Mouse (Mus musculus) midbrain, embryonic 16.5 days (tissue): ENCODE data around the gene Slc24a1. TPM values are rescaled to one million over a fixed set of nuclear protein-coding genes. Genes with fewer than 3 reads are reported as not detected.

ENCODE experiments used
- ATAC-seq: fragments of 200-750 bp; cut with Nextera tagmentation; 2 replicates; pipeline ENCODE4 v1.8.0; 2017; ENCODE audit warnings: moderate TSS enrichment
- H3K27ac ChIP-seq: fragments of 300-500 bp; sonication (generic); 2 replicates; pipeline ENCODE4 v1.5.1; 2014; ENCODE audit warnings: mild to moderate bottlenecking, low read length, mixed read lengths
- H3K27me3 ChIP-seq: fragments of 300-500 bp; sonication (generic); 2 replicates; pipeline ENCODE4 v1.6.1; 2014; ENCODE audit warnings: low read depth, low read length, mixed read lengths; ENCODE audit not compliant: control insufficient read depth, insufficient read depth
- H3K36me3 ChIP-seq: fragments of 300-500 bp; sonication (generic); 2 replicates; pipeline ENCODE4 v1.6.1; 2014; ENCODE audit warnings: mild to moderate bottlenecking, low read length, moderate library complexity, mixed read lengths; ENCODE audit not compliant: control insufficient read depth, insufficient read depth
- H3K4me1 ChIP-seq: fragments of 300-500 bp; sonication (generic); 2 replicates; pipeline ENCODE4 v1.6.1; 2014; ENCODE audit warnings: mild to moderate bottlenecking, low read length, mixed read lengths; ENCODE audit not compliant: control insufficient read depth, insufficient read depth
- H3K4me2 ChIP-seq: fragments of 300-500 bp; sonication (generic); 2 replicates; pipeline ENCODE4 v1.6.1; 2014; ENCODE audit warnings: mild to moderate bottlenecking, low read length, mixed read lengths
- H3K4me3 ChIP-seq: fragments of 300-500 bp; sonication (generic); 2 replicates; pipeline ENCODE4 v1.5.1; 2014; ENCODE audit warnings: low read depth, mild to moderate bottlenecking, low read length, moderate library complexity, mixed read lengths
- H3K9ac ChIP-seq: fragments of 300-500 bp; sonication (generic); 2 replicates; pipeline ENCODE4 v1.6.1; 2014; ENCODE audit warnings: low read depth, low read length, mixed read lengths
- H3K9me3 ChIP-seq: fragments of 300-500 bp; sonication (generic); replicated peaks from 2 replicates; pipeline ENCODE4 v1.6.1; 2014; ENCODE audit warnings: mild to moderate bottlenecking, low read length, mixed read lengths; ENCODE audit not compliant: control insufficient read depth, poor library complexity, severe bottlenecking
- WGBS: fragments of 180-500 bp; shearing (Covaris S2); extraction: QIAGEN DNeasy Blood & Tissue Kit; methylation state at CpG from one replicate; pipeline ENCODE4 v1.1.7; 2014; 5-methylcytosine and 5-hydroxymethylcytosine counted together
- polyA plus RNA-seq: library from polyadenylated mRNA; unstranded; fragments of >200 nt; fragmentation: Nextera tagmentation; extraction: Ambion mirVana; gene quantifications from 2 replicates; pipeline ENCODE4 v1.2.1, GENCODE M21; 2015

Slc24a1 gene
- polyA plus RNA-seq, 1 experiment from 2014 or later, result 0.20 TPM

DNA sequence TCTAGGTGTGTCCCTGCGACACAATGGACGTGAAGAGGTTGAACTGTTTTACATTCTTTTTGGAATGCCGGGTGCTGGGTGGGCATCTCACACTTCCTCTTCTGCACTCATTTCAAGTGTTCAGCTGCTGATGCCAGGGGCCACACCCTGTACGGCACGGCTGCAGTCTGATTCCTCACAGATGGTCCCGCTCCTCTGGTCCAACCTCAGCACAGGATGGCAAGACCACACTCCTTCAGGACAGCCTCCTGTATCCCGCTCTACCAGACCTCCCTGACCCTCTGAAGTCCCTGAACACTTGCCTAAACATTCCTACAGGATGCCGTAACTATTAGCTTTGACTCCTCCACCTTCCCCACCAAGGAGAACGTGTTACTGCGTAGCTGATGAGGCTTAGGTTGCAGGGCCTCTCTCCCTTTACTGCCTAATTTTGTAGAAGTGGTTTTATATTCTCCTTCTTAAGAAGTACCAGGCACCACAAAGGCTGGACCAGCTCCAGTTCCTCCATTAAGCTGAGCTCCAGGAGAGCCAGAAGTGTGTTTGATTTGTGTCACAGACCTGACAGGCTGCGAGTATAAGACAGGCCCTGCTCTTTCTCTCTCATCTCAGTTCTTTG is 10.6 kb downstream of the Slc24a1 start:
- H3K9me3 ChIP-seq, result no peaks in the 10 kb centered on the region
- H3K4me1 ChIP-seq, result no peaks in the 10 kb centered on the region
- 86% methylated on average over 11 of the region's 11 CpGs for WGBS
- no peak for ATAC-seq
- no peak overlapping the region for H3K4me2 ChIP-seq
- H3K36me3 ChIP-seq, result no peaks in the 10 kb centered on the region
- H3K27ac ChIP-seq, result no peak overlapping the region
- H3K9ac ChIP-seq, result no peak overlapping the region
- H3K4me3 ChIP-seq, result no peak overlapping the region
- no peaks in the 10 kb centered on the region for H3K27me3 ChIP-seq

DNA sequence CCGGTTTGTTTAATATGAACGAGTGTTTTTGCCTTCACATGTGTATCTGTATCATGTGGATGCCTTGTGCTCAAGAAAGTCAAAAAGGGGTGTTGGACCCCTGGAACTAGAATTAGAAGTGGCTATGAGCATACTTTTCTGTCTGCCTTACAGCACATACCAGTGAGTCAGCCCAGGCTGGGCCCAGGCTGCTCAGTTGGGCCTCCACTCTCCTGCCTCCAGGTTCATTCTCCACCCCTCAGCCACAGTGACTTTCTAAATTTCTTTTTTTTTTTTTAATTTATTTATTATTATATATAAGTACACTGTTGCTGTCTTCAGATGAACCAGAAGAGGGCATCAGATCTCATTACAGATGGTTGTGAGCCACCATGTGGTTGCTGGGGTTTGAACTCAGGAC is 11.6 kb downstream of the Slc24a1 start:
- Histone ChIP-seq H3K27ac (no peak overlapping the region), H3K36me3 (no peaks in the 10 kb centered on the region), H3K9ac (no peak overlapping the region), H3K4me1 (no peaks in the 10 kb centered on the region), H3K4me2 (no peak overlapping the region), H3K9me3 (no peaks in the 10 kb centered on the region), H3K27me3 (no peaks in the 10 kb centered on the region), H3K4me3 (no peak overlapping the region)
- ATAC-seq, result no peak
- whole genome bisulfite sequencing, result 79% methylated on average over 2 of the region's 2 CpGs

DNA sequence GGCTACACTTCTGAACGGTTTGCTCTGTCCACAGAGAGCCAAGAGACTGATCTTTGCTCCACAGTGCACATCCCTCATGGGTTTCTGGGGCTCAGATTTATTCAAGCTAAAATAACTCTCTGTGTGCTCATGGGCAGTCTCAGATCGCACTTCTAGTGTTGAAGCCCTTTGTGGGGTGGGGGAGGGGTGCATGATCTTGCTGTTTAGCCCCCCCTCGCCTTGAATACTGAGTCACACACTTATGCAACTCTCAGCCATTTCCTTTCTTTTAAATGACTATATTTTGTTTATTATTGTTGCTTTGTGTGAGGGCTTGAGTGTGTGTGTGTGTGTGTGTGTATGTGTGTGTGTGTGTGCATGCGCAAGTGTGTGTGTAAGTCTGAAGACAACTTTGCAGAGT is 12.1 kb downstream of the Slc24a1 start:
- H3K9me3 ChIP-seq, result no peaks in the 10 kb centered on the region
- H3K27ac ChIP-seq, result no peak overlapping the region
- no peak for ATAC-seq
- no peaks in the 10 kb centered on the region for H3K4me1 ChIP-seq
- WGBS, result 60% methylated on average over 4 of the region's 4 CpGs
- no peak overlapping the region for H3K4me3 ChIP-seq
- H3K36me3 ChIP-seq, result no peaks in the 10 kb centered on the region
- no peak overlapping the region for H3K4me2 ChIP-seq
- H3K27me3 ChIP-seq, result no peaks in the 10 kb centered on the region
- H3K9ac ChIP-seq, result no peak overlapping the region

GRCm38 (mm10) chr9:64938535-64938934 is 12.9 kb downstream of the Slc24a1 start:
- Histone ChIP-seq H3K9me3 (no peaks in the 10 kb centered on the region), H3K9ac (no peak overlapping the region), H3K27me3 (no peaks in the 10 kb centered on the region), H3K4me3 (no peak overlapping the region), H3K4me1 (no peaks in the 10 kb centered on the region), H3K36me3 (no peaks in the 10 kb centered on the region), H3K27ac (no peak overlapping the region), H3K4me2 (no peak overlapping the region)
- no peak for ATAC-seq
- WGBS, result 80% methylated on average over 5 of the region's 5 CpGs

GRCm38 (mm10) chr9:64937491-64937890 is 13.9 kb downstream of the Slc24a1 start:
- H3K9ac ChIP-seq, result no peak overlapping the region
- no peaks in the 10 kb centered on the region for H3K36me3 ChIP-seq
- no peak overlapping the region for H3K4me2 ChIP-seq
- no peaks in the 10 kb centered on the region for H3K4me1 ChIP-seq
- no peak overlapping the region for H3K4me3 ChIP-seq
- no peaks in the 10 kb centered on the region for H3K27me3 ChIP-seq
- no peak for ATAC-seq
- H3K27ac ChIP-seq, result no peak overlapping the region
- WGBS, result 59% methylated on average over 5 of the region's 5 CpGs
- H3K9me3 ChIP-seq, result no peaks in the 10 kb centered on the region

DNA sequence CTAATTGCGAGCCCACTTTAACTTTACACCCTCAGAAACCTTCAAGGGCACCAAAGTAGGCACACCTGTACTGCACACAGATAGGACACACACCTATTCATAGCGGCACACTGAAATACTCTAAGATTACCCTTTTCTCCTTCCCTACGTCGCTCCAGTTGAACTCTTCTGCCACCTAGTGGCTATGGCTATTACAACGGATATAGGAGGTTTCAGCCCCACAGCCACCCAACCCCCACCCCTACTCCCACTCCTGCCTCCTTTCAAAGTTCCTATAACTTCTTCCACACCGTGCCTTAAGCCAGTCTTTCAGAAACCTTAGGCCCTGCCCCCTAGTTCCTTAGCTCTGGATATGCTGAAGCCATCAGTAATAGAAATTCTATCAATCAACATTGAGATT is 14.9 kb downstream of the Slc24a1 start:
- Histone ChIP-seq H3K4me3 (no peak overlapping the region), H3K36me3 (no peaks in the 10 kb centered on the region), H3K9me3 (no peaks in the 10 kb centered on the region), H3K9ac (no peak overlapping the region), H3K27me3 (no peaks in the 10 kb centered on the region), H3K27ac (no peak overlapping the region), H3K4me1 (no peaks in the 10 kb centered on the region), H3K4me2 (no peak overlapping the region)
- ATAC-seq, result no peak
- WGBS, result 7% methylated on average over 6 of the region's 6 CpGs

DNA sequence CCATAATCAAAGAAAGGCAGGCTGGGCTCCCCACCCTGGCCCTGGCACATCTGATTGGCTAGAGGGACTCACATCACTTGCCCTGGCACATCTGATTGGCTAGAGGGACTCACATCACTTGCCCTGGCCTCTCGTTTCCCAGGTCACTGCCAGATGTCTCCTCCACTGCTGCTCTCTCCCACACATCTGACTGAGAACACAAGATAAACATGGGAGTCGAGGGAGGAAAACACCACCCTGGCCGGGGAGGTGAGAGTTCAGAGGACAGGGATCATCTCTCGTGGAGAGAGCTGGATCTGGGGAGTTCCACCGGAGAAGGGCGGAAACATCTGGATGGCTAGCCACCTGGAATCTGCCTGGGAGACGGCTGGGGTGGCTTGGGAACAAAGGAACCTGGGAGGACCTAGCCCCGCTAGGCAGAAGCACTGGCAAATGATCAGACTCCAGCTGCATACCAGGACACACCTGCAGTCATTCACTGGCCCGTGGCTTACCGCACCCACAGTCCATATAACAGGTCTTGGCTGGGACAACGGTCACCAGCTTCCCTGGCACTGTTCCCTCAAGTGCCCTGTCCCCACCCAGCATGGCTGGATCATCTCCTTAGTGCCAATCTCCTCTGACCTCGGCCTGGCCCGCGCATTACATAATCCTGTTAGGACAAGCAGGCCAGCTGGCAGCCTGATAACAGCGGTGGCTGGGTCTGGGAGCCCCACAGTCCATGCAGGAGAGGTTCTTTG is 17.2 kb downstream of the Slc24a1 start:
- Histone ChIP-seq H3K27ac (no peak overlapping the region), H3K9ac (no peak overlapping the region), H3K4me1 (no peaks in the 10 kb centered on the region), H3K36me3 (no peaks in the 10 kb centered on the region), H3K9me3 (no peaks in the 10 kb centered on the region), H3K27me3 (no peaks in the 10 kb centered on the region), H3K4me2 (no peak overlapping the region), H3K4me3 (no peak overlapping the region)
- no peak for ATAC-seq
- WGBS, result 59% methylated on average over 15 of the region's 15 CpGs

DNA sequence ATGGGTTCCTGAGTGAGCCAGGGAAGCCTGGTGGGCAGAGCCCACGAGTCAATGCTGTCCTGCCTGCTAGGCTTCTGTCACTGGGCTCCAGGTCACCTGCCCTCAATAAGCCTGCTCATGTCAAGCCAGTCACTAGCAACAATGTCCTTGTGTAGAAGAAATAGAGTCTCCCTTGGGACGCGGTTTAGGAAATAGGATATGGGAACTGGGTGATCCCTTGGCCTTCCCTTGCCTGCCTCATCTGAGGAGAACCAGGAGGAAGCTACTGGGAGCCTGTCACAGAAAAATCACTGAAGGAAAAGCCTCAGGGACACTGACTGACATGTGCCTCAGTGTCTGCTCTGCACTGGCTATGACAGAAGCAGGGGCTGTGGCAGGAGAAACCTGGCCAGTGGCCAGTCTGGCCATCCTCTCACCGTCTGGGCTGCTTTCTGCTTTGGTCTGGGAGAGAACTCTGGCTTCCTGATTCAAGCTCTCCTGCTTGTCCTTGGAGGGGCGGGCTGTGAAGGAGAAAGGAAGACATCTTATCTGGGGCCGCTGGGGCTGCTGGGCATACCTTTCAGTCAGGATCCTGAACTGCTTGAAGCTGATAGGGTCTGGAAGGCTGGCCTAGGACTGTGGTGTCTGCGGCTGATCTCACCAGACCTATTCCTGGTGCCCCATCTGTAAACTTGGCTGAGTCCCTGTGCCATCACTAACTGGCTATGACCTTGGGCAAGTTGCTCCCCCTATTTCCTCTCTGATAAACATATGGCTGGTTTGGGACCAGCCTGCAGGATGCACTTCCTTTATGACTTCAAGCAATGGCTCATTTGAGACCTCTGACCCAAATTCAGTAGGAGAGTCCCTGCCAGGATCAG is 19.4 kb downstream of the Slc24a1 start:
- no peak for ATAC-seq
- no peaks in the 10 kb centered on the region for H3K27me3 ChIP-seq
- no peak overlapping the region for H3K27ac ChIP-seq
- H3K4me3 ChIP-seq, result no peak overlapping the region
- 83% methylated on average over 7 of the region's 7 CpGs for WGBS
- no peaks in the 10 kb centered on the region for H3K4me1 ChIP-seq
- no peak overlapping the region for H3K4me2 ChIP-seq
- H3K9ac ChIP-seq, result no peak overlapping the region
- H3K36me3 ChIP-seq, result no peaks in the 10 kb centered on the region
- no peaks in the 10 kb centered on the region for H3K9me3 ChIP-seq

DNA sequence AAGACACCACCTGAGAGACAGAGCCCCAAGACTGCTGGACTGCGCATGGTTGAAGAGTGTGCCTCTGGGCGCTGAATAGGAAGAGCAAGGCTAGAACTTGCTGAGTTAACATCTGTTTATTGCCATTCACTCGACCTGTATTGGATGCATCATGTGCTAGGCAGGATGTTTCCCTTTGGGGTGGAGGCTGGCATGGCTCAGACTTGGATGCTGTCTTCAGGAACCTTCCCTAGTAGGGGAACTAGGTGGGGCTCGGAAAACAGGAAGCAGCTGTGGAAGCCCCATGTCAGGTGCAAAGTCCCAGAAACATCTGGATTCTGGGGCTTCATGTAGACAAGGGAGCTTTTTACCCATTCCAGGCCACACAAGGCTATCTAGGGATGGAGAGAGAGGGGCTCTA is 21.2 kb downstream of the Slc24a1 start:
- H3K27me3 ChIP-seq, result no peaks in the 10 kb centered on the region
- 79% methylated on average over 4 of the region's 4 CpGs for WGBS
- peaks cover 4% of the 10 kb centered on the region; the same call in 1 of the 2 replicates for H3K4me1 ChIP-seq
- no peak overlapping the region for H3K4me2 ChIP-seq
- no peak for ATAC-seq
- no peak overlapping the region for H3K4me3 ChIP-seq
- H3K27ac ChIP-seq, result no peak overlapping the region
- H3K9me3 ChIP-seq, result no peaks in the 10 kb centered on the region
- no peak overlapping the region for H3K9ac ChIP-seq
- H3K36me3 ChIP-seq, result no peaks in the 10 kb centered on the region
